Mouse (Mus musculus) T-helper 2 cell (primary cell): ENCODE data around the gene Rexo4.

Experiments used
- in situ Hi-C: fragments of 300-600 bp; cut with MboI, MseI; formaldehyde crosslinking; loops from one replicate; pipeline ENCODE4 v1.15.1; 2025; ENCODE audit warnings: high pct_unique_total_duplicates

Rexo4 gene

GRCm38 (mm10) chr2:26963923-26964723 is at the start of gene Rexo4:
Gene Rexo4 (minus strand): TSS chr2:26964386.
- in situ Hi-C loops, result loop anchor here (5.0 kb wide), 1 partner anchor 43 kb away; the partner anchor contains the start of gene Cacfd1

GRCm38 (mm10) chr2:27009714-27010244 is 45.6 kb upstream of the Rexo4 start, which contains the start of gene Cacfd1:
Gene Cacfd1 (plus strand): TSS chr2:27009926.
- in situ Hi-C loops, result loop anchor here (5.0 kb wide), 1 partner anchor 47 kb away; the partner anchor contains the start of gene Rexo4

- in situ Hi-C loops, result loop anchor here (5.0 kb wide), 1 partner anchor 45 kb away; the partner anchor contains the start of gene Rexo4
These were observed 43.5 kb upstream of the Rexo4 start for GRCm38 (mm10) chr2:27007701-27008100.

- in situ Hi-C loops, result loop anchor here (5.0 kb wide), 1 partner anchor 44 kb away; the partner anchor contains the start of gene Rexo4
These were observed 42.1 kb upstream of the Rexo4 start for GRCm38 (mm10) chr2:27006255-27006654.

- in situ Hi-C loops, result no loop called here
These were observed 33.8 kb upstream of the Rexo4 start for GRCm38 (mm10) chr2:26997993-26998392.

DNA sequence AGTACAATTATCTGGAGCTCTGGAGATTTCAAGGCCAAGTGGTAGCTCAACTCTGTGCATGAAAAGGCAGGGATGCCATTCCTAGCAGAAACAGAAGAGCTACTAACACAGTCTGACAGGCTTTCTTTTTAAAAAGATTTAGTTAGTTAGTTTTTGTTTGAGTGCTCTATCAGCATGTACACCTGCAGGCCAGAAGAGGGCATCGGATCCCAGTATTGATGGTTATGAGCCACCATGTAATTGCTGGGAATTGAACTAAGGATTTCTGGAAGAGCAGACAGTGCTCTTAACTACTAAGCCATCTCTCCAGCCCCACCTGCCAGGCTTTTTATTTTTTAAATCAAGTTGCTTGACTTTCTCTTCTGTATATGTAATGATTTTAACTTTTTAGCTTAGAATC is 33.3 kb upstream of the Rexo4 start:
- in situ Hi-C loops, result no loop called here

DNA sequence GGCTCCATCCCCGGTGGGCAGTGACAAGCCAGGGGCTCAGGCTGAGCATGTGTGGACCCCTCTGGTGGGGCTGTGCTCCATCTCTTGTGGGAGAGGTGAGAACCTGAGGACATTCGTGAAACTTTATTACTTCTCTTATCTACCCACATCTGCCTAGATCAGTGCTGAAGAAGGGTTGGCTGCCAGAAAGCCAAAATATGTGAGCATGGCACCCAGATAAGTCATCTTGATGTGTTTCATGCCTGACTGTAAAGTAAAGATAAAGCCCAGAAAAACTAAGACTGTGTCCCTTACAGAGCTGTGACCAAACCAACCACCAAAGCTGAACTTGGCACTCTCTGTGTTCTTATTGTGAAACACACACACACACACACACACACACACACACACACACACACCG is 29.8 kb upstream of the Rexo4 start:
- in situ Hi-C loops, result no loop called here

DNA sequence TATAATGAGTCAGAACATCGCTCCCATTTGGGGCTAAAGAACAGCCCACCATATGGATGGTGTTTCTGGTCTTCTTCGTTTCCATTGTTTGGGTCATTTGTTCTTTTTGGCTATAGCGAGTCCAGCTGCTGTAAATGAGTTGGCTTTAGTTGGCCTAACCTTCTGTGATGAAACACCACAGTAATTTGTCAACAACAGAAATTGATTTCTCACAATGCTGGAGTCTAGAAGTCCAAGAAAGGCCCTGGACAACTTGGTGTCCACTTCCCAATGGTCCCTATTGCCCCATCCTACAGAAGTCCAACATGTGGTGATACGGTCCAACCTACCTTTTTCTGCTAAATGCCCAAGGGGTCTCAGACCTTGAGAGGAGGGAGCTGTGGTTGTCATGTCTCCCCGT is 20.5 kb upstream of the Rexo4 start:
- in situ Hi-C loops, result loop anchor here (5.0 kb wide), 1 partner anchor 53 kb away; no protein-coding TSS in a partner anchor

GRCm38 (mm10) chr2:26984179-26984578 is 20.0 kb upstream of the Rexo4 start:
- in situ Hi-C loops, result no loop called here

GRCm38 (mm10) chr2:26980361-26980760 is 16.2 kb upstream of the Rexo4 start:
- in situ Hi-C loops, result no loop called here

GRCm38 (mm10) chr2:26973960-26974359 is 9.8 kb upstream of the Rexo4 start:
- in situ Hi-C loops, result loop anchor here (10.0 kb wide), 1 partner anchor 1271 kb away; no protein-coding TSS in a partner anchor

- in situ Hi-C loops, result loop anchor here (10.0 kb wide), 1 partner anchor 1272 kb away; no protein-coding TSS in a partner anchor
These were observed 8.9 kb upstream of the Rexo4 start, which contains the start of gene Adamts13 for GRCm38 (mm10) chr2:26973116-26973515. Gene Adamts13 (plus strand): TSS chr2:26973416.

GRCm38 (mm10) chr2:26967262-26967661 is 3.1 kb upstream of the Rexo4 start:
- in situ Hi-C loops, result no loop called here

GRCm38 (mm10) chr2:26964724-26965370 is 661 bp upstream of the Rexo4 start:
- in situ Hi-C loops, result loop anchor here (5.0 kb wide), 1 partner anchor 42 kb away; the partner anchor contains the start of gene Cacfd1

GRCm38 (mm10) chr2:26960756-26961155 is 3.4 kb downstream of the Rexo4 start:
- in situ Hi-C loops, result loop anchor here (5.0 kb wide), 1 partner anchor 47 kb away; the partner anchor contains the start of gene Cacfd1

- in situ Hi-C loops, result no loop called here
These were observed 6.7 kb downstream of the Rexo4 start for GRCm38 (mm10) chr2:26957488-26957859.

DNA sequence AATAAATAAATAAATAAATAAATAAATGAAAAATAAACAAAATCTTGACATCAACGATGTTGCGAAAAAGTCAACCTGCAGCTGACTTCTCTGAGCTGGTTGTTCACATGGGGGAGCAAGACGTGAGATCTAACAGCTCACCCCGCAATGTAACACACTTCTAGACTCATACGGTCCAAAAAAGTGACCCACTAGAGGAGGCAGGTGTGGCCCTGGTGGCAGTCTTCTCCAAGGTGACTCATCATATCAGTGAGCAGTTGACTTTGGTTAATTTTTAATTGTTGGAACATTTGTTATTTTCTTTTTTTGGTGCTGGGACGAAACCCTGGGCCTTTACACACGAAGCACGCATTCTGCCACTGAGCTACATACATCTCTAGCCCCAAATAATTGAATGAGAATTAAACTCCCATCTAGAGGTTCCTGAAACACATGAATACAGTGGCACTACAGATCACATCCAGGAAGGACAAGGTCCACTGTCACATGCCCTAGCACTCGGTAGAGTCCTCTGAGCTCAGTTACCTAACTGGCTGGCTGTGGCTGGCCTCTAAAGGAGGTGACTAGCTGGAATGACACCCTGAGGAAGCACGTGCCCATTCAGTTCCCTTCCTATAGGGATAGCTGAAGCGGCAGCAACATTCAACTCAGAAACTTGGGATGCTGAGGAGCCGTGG is 7.2 kb downstream of the Rexo4 start:
- in situ Hi-C loops, result no loop called here

DNA sequence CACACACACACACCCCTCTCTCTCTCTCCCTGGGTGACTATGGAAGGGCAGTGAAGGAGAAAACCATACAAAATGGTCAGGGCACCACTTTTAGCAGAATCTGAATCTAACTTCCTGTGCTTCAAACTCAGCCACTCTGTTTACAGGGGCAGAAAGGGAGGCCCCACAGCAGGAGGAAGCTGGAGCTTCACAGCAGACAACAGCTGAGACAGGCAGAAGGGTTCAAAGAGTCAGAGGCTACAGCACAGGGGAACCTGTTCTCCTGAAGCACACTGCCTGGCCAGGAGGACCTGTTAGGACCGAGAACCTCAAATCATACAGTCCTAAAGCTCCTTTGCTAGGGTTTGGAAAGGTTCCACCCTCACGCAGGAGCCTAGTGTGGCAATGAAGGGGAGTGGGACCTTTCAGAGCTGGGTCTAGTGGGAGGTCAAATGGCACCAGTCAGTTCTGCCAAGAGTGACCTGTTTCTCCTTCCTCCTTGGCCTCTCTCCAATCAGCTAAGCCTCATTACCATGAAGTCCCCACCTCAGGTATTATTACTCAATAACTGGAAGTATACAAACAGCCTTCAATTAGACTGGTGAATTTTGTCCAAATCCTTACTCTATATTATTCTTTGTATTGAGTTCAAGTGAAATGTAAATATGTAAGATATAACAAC is 9.3 kb downstream of the Rexo4 start:
- in situ Hi-C loops, result no loop called here

- in situ Hi-C loops, result no loop called here
These were observed 11.3 kb downstream of the Rexo4 start for GRCm38 (mm10) chr2:26952866-26953265.

GRCm38 (mm10) chr2:26952193-26952592 is 12.0 kb downstream of the Rexo4 start:
- in situ Hi-C loops, result no loop called here
